Mouse (Mus musculus) urinary bladder, postnatal 14 days (tissue): Measurements from ENCODE around the gene Syt14.

ENCODE experiments used
- DNase-seq: peaks from one replicate; pipeline ENCODE4 v3.0.0; 2021; ENCODE audit warnings: low spot score

Syt14 gene

DNA sequence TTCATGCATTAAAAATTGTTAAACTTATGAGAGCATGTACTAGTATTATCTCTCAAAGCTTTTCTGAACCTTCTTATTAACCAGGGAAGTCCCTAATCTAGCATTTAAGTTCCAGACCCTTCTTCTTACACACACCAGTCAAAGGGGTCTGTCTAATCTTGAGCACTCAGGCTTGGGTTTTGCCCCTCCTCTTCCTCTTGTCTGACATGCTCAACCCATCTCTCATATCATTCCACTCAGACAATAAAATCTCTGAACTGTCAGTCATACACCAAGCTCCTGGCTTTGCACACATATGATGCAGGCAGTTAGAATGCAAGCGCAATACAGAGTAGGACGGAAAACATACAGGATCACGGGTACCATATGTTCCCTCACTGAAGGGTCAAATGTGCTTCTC, 48.4 kb downstream of the Syt14 start:
- no peak for DNase-seq

DNA sequence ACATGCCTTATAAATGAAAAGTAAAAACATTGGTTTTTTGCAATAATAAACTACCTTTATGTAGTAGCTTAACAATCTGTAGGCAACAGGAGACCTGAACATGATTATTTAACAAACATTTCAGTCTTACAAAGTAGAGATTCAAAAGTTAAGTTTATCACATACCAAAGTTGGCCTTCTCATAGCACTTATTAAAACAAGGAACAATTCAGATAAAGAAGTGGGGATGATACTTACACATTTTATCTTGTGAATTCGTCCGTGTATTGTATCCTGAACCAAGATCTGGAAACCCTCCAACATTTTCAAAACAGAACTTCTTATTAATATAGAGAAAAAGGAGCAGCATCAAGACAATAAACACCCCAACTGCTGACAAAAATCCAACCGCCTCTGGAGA, 49.1 kb downstream of the Syt14 start:
- no peak for DNase-seq

DNA sequence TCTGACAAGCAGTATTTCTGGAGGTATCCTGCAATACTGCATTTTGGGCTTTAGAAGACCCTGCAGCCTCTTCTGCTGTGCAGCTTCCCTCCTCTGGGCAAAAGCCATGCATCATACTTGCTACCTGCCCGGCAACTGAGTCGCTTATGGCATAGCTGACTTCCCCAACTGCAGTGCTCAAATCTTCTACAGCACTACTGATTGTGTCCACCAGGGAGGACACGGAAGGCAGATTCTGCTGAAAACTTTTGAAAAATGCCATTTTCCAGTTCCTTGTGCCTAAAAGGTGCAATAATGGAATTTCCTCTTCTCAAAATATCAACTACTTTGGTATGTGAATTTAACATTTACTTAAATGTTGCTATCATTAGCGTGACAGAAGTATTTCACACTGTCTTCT, 51.2 kb downstream of the Syt14 start:
- no peak for DNase-seq

DNA sequence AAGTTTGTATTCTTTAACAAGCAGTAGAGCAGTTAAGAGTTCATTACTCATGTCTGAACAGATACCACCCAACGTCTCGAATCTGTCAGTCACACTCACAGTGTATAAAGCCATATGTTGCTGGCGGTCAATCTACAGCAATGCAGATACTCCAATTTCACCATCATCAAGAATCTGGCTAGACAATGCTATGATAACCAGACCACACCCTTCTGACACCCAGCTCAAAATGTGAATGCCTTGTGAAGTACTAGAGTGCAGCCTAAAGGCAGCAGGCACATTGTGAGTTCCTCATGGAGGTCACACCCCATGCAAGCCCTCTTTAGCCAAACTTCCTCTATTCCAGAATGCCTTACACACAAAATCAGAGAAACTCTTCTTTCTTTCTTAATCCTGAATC, 53.9 kb downstream of the Syt14 start:
- DNase-seq, result no peak

DNA sequence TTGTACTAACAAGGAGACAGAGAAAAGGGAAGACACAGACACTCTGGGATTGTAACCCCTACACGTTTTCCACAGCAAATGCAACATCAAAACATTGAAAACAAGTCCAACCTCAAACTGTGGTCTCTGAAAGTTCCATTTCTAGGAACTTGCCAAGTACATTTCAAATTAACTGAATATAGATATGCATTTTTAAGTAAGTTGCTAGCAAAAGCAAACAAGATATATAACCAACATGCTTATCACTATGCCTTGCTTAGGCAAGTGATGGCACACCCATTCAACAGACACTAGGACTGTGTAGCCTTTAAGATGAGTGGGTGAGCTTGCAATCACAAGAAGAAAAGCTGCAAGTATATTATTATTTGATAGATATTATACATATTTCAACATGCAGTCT, 54.5 kb downstream of the Syt14 start:
- DNase-seq, result no peak

DNA sequence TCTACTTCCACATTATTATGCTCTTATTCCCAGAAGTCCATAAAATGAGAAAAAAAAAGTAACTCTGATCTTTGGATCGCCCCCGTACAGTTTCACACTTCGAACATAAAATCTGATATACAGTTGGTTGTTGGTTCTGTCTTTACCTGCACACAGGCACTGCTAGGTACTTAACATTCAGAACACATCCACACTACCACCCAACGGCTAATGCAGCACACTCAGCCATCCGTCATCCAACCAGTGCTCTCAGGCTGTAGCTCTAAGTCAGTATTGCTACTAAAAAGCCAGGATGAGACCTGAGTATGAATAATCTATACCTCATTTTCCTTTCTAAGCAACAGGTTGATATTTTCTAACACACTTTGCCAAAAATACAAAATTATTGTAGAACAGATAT, 73.3 kb downstream of the Syt14 start:
- no peak for DNase-seq

DNA sequence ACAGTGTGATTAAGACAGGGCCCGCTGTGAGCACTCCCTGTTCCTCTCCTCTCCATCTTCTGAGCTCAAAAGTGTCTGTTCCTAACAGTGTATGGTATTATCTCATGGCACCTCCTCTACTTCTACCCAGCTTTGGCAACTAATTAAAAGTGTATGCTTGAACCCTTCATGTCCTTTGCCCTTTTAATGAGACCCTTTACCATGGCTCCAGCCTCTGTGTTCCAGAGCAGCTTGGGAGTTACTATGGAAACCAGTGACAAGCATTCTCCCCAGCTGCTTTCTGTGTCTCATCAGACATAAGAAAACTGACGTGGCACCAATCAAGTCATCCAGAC, 87.8 kb downstream of the Syt14 start:
- DNase-seq, result no peak

DNA sequence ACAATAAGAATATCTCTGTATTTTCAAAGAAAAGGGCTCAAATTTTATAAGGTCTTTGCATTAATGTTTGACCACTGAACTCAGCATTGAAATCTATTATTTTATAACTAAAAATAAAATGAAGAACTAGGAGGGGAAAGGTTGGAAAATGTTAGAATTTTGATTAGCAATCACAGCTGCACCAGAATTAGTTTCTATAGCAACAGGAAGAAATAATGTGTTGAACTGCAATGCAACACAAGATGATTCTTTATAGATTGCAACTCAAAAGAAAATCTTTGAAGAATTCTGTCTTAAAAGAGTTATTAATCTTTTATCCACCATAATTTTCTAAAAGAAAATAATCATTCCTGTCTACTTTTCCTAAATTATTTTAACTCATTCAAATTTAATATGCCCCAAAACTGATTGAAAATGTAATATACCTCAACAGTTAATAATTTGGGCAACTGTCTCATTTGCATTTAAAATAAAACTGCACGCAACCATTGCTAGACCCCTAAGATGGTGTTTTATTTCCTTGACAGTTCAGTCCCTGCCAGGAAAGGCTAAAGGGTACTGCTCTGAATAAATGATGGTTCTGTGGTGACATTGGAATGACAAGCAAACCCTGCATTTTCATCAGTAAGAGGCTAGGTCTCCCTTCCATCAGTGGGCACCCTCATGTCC, 88.3 kb downstream of the Syt14 start:
- no peak for DNase-seq

DNA sequence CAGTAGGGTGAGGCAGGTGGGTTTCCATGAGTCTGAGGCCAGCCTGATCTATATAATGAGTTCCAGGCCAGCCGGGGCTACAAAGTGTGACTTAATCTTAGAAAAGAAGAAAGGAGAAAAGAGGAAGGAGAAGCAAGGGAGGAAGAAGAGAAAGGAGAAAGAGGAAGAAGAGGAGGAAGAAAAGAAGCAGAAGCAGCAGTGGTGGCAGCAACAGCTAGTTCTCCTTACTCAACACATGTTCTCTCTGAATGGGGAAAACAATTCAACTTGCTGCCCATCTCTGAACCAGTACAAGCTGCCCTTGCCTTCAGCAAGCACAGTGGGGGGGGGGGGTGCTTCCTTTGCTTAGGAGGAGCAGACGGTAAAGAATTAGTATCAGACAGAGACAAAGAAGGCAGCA, 96.5 kb downstream of the Syt14 start:
- no peak for DNase-seq

DNA sequence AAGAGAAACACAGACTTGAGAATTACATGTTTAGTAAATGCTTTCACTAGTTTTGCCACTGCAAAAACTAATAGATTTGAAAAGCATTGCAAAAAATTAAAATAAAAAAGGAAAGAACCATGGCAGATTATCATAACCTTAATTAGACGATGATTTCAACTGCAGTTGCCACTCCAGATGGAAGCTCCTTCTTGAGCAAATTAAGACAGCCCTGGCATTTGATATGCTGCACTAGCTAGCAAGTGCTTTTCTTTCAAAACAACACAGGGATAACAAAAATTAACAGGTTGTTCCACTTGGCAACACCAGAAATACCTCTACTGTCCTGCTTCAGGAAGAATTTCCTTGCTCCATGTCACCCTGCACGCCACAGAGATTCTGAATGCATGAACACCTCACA, 97.6 kb downstream of the Syt14 start:
- DNase-seq, result no peak

DNA sequence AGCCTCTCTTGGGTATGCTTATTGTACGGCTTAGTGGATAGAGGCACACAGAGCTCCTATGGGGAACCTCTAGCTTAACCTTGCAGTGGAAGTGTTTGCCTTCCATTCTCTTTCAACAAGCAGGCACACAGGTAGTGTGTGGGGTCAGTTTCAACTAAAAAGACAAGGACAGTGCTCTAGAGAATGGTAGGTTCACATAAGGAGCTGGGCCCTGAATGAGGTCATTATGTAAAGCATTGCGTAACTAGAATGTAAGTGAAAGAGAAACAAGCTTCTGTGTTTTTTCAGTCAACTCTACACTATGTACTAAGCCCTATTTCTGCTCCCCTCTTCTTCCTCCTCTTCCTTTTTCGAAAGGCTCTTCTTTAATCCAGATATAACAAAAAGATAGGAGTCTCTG, 103.8 kb downstream of the Syt14 start:
- no peak for DNase-seq

DNA sequence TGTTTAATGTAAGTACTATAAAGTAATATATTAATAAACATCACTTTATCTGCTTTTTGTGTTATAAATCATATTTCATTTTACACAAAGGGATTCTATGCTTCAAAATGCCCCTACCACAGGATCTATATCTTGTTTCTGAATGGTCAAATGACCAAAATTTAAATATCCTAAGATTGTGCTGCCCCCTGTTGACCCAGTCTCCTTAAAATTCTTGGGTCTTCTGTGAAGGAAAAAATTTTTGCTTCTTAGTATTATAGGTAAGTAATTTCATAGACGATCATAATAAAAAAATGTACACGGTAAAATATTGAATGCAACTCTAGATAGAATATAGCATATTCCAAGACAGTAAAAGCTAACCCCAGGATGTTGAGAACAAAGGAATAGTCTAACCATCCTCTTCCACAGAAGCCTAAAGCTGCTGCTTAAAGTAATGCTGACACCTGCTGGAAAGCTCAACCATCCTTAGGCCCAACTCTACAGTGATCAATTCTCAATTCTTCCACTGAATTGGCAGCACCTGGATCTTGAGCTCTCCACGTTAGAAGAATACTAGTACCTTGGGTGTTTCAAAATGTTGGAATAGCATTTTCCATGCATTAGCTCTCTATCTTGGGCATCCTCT, 123.4 kb downstream of the Syt14 start:
- DNase-seq, result peak; percentile 28

DNA sequence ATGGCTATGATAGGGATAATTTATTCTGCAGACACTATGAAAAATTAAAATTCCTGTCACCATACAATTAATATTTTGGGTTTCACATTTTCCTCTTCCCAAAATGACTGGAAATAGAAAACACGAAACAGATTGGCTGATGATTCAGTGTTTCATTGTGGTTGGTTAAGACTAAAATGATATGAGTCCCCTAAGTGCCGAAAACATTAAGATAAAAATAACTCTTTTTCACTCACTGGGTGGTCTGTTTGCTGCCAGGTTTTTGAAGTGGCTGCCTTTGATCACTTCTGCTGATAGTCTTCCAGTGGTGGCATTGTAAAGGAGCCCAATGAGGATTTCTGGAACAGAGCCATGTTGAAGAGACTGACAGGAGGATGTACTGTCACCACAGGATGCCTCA, 134.1 kb downstream of the Syt14 start:
- no peak for DNase-seq

DNA sequence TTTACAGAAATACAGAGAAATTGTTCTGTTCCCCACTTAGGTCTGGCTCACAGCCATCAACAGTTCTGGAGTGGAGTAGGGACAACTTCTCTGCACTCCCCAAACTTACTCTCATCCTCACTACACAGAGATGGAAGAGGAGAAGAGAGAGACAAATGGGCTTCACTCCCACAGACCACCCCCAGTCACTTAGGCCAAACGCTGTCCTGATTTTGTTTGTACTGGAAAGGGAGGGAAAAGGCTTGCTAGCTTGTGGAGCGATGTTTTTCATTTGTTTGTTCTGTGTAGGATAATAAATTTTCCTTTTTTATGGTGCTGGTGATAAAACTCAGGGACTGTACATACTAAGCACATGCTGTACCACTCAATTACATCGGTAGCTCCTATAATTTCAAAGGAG, 134.7 kb downstream of the Syt14 start:
- no peak for DNase-seq

DNA sequence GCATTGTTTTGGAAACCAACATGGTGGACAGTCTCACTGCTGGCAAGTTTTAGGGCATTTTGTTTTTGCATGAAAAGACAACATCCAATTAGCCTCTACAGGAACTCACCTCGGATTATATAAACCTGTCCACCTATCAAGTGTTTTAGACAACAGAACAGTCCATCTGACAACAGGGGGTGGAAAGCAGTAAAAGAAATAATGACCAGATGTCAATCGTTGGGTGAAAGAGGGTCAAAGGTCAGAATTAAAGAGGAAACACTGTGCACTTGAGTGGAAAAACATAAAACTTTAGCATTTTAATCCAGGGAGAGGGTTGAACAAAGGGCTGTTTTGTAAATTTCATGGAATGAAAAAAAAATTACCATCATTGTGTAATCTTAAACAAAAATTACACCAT, 136.8 kb downstream of the Syt14 start:
- no peak for DNase-seq

DNA sequence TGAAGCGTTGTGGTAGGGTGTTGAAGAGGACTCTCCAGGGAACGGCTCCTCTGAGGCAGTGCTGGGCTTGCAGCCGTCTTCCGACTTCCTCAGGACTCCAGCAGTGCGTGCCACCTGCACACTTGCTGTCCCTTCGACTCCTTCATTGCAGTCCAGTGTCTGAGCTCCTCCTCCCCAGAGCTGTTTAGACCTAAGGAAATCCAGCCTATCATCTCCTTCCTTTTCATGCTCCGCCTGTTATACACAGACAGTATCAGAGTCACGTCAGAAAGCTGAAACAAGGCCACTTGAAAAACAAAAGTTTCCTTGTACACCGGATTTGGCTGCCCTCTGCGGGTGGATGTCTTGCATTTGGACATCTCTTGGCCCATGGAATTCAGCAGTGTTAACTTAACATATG, 138.4 kb downstream of the Syt14 start:
- DNase-seq, result no peak

DNA sequence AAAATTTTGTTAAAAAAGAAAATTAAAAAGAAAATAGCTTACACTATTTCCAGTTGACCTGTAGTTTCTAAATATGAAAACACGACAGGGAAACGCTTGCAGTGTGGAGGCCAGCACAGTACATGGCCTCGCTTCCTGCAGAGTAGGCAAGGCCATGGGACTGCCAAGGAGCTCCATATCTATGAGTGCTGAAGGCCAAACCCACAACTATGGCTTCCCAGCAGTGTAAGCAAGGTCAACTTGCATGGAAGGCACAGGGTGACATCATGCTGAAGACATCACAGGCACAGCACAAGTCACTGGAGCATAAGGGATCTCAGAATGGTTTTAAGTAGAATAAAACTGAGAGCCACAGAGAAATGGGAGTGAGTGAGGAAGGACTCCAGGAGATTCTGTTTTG, 139.5 kb downstream of the Syt14 start:
- no peak for DNase-seq

DNA sequence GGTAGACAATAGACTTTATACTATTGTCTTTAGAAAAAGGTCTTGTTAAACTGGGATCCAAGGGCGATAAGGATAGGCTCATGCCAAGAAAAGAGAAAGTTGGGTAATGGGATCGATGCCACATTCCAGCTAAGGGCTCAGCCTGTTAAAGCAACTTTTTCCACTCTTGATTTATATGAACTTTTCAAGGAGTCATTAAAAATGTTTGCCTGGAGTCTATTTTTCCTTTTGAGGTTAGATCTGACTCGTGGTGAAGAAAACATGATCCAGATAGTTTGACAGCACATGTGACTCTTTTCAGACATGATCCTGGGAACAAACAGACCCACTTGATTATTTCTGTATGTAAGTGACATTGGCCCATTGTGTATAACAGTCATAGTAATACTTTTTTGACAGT, 144.9 kb downstream of the Syt14 start:
- DNase-seq, result no peak

DNA sequence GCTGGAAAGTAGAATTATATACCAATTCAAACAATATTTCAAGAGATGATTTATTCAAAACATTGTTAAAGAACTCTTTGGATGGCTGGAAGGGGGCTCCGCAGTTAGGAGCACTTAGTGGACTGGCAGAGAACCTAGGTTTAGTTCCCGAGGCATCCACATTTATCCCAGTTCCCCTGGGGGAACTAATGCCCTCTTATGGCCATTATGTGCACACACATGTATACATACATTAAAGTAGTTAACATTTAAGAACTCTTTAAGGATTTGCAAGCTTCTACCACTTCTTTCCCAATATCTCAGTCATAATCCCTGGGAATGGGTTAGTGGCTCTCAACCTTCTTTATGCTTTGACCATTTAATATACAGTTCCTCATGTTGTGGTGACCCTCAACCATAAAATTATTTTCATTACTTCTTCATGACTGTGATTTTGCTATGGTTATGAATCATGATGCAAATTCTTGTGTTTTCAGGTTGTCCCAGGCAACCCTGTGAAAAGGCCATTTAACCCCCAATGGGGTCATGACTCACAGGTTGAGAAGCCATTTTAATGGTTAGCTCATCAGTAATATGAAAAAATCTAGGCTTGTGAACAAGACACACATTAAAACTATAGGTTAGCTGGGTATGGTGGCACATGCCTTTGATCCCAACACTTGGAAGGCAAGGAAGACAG, 152.8 kb downstream of the Syt14 start:
- no peak for DNase-seq

DNA sequence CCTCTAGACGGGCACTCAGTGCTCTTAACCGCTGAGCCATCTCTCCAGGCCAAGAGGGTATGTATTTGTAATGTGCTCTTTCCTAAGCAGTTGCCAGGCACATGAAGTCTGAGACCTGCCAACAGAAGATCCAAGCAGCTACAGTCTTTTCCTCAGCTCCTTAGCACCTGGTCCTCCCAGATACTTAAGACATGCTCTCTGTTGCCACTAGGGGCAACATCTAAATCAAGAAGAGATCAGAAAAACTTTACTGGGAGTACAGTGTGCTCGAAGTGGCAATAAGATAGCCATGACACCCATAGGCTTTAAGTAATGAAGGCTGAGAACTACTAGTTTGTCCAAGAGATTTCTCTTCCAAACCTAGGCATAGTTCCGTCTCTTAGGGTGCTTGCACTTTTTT, 155.4 kb downstream of the Syt14 start:
- no peak for DNase-seq

DNA sequence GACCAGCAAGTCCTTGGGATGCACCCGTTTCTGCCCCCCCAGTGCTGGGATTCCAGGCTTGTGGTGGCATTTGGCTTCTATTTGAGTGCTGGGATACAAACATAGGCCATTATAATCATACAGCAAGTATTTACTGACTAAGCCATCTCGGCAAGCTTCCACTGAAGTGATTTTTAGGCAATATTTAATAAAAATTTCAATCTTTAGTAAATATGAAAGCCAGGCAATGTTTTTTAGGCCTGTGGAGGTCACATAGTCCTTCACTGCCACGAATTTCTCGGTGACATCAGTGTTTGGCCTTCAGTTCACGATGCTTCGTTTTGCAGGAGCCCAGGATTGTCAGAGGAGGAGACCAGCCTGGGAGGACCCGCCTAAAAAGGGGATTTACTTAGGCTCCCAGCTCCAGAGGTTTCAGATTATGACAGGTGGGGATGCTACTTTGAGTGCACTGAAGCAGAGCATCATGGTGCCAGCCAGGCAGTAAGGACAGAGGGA, 156.4 kb downstream of the Syt14 start:
- no peak for DNase-seq

DNA sequence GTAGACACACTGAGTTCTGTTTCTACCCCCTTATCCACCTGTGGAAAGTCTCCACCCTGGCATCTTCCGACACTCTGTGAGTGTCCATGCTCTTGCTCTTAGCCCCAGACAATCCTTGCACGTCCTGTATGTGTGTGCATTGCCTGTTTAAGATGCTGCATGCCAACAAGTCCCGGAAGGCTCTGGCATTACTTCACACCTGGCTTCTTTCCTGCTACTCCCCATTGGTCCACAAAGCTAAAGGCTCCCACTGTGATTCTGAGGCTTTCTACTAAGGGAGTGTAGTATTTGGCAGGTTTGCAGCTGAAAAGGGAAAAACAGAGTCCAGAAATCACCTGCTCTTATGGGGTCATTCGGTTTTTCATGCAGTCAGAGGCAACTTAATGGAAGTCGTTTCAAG, 162.7 kb downstream of the Syt14 start:
- no peak for DNase-seq

DNA sequence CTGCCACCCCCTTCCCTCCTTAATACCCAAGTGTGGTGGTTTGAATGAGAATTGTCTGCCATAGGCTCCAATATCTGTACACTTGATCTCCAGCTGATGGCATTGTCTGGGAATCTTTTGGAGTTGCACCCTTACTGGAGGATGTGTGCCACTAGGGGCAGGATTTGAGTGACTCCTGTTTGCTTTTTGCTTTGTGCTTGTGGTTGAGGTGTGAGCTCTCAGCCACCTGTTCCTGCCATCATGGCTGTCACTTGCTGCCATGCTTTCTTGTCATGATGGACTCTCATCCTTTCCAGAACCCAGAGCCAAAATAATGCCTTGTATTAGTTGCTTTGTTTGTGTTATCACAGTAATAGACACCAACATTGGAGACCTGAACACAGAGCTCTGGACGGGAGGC, 165.8 kb downstream of the Syt14 start:
- no peak for DNase-seq

DNA sequence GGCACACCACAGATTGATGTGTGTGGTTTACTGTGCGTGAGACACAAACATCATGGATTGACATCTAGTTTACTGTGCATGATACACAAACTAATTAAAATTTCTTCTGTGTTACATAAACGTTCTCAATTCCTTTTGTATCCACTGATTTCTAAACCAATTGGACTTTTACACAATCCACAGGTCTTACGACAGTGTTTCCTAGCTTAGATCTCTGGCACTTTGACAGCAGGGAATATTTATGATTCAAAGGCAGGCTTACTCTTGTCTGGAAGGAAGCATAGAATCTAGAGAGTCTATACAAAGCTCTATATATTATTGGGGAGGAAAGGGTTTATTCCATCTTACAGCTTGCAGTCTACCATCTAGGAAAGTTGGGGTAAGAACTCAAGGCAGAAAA, 171.1 kb downstream of the Syt14 start:
- DNase-seq, result no peak
